Mouse (Mus musculus): ENCODE measurements at regions not wholly inside any gene's neighbourhood (a gene's known extent, or its start where the extent isn't known, plus 50 kb on each side); places are given as distances from the start of the nearest gene placed in this dataset.
A peak's percentile ranks its signal among the peaks of the same experiment; 100 is the strongest.

DNA sequence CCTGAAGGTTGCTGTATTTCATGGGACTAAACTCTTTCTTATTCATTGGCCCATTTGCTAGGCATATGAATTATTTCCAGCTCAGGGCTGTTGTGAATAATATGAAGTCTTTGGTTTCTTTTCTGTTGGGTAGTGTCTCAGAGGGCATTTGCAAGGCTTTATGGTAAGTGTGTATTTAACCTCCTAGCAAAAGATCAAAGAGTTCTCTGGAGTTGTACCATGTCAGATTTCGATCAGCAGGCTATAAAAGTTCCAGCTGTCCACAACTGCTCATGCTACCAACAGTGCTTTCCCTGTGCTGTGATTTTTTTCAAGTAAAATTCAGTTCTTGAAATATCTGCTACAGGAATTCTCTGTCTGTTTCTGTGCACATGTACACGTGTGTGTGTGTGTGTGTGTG, 165.5 kb upstream of the Zc3h12c start:
- no peaks in the 10 kb centered on the region for H3K79me3 ChIP-seq (ENCODE audit: low read depth)
- H3K79me2 ChIP-seq (ENCODE audit: control insufficient read depth, insufficient read depth) = no peaks in the 10 kb centered on the region
- no peaks in the 10 kb centered on the region for H3K27me3 ChIP-seq (ENCODE audit: control insufficient read depth, insufficient read depth, insufficient read length)
- TF ChIP-seq MAX (IDR thresholded peaks at IDR 0.05) (no peak), MYOG (IDR thresholded peaks at IDR 0.05; ENCODE audit: control insufficient read depth, extremely low read depth, insufficient read length) (no peak), CEBPB (IDR thresholded peaks at IDR 0.05; ENCODE audit: low read depth) (no peak), MYOD1 (IDR thresholded peaks at IDR 0.05; ENCODE audit: control insufficient read depth, insufficient read length, low read depth) (no peak), FOSL1 (IDR thresholded peaks at IDR 0.05; ENCODE audit: insufficient read depth, low read length, poor library complexity, severe bottlenecking) (no peak), USF1 (IDR thresholded peaks at IDR 0.05; ENCODE audit: low read depth) (no peak), CTCF (IDR thresholded peaks at IDR 0.05; ENCODE audit: control insufficient read depth, insufficient read depth, insufficient read length) (no peak)
- H3K4me3 ChIP-seq (ENCODE audit: insufficient read depth, poor library complexity, severe bottlenecking) = no peak overlapping the region
- no peaks in the 10 kb centered on the region for H3K36me3 ChIP-seq (ENCODE audit: control insufficient read depth, insufficient read depth)
- H3ac ChIP-seq (ENCODE audit: control insufficient read depth, insufficient read length, low read depth) = no peak overlapping the region

DNA sequence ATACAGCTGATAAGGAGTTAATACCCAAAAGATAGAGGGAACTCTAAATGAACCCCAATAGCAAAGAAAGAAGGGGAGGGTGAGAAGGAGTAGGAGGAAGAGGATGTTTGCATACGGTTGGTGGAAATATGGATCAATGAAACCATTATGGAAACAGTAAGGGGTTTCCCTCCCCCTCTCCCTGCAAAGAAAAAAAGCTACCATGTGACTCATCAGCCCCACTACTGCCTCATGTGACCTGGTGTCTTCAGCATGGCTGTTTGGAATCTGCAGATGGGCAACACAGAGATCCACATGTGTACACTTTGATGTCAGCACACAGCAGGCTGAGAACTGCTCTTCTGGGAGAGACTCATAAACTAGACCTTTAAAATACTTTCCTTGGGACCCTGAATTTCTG, 163.4 kb upstream of the Zc3h12c start:
- Histone ChIP-seq H3K36me3 (ENCODE audit: control insufficient read depth, insufficient read depth) (no peaks in the 10 kb centered on the region), H3K4me3 (ENCODE audit: insufficient read depth, poor library complexity, severe bottlenecking) (no peak overlapping the region), H3K27me3 (ENCODE audit: control insufficient read depth, insufficient read depth, insufficient read length) (no peaks in the 10 kb centered on the region), H3ac (ENCODE audit: control insufficient read depth, insufficient read length, low read depth) (no peak overlapping the region), H3K79me2 (ENCODE audit: control insufficient read depth, insufficient read depth) (no peaks in the 10 kb centered on the region), H3K79me3 (ENCODE audit: low read depth) (no peaks in the 10 kb centered on the region)
- peak; percentile 26 for TF ChIP-seq USF1 (IDR thresholded peaks at IDR 0.05; ENCODE audit: low read depth)
- no peak for TF ChIP-seq CTCF (IDR thresholded peaks at IDR 0.05; ENCODE audit: control insufficient read depth, insufficient read depth, insufficient read length)
- no peak for TF ChIP-seq CEBPB (IDR thresholded peaks at IDR 0.05; ENCODE audit: low read depth)

DNA sequence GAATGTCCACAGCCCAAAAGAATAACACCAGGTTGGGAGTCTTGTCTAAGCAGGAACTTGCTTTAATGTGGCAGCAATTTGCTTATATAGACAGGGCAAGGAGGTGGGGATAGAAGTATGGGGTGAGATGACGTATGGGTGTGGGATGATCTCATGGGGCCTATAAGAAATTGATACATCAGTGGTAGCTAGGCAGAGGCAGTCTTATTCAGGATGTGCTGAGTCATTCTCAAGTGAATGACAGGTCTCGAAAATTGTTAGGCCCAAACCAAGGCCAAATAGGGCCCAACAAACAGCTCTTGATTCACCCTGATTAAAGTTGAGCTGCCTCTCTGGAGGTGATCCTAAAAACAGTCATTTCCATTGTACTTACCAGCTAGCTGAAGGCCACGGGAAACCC, 162.3 kb upstream of the Zc3h12c start:
- H3K27me3 ChIP-seq (ENCODE audit: control insufficient read depth, insufficient read depth, insufficient read length) = no peaks in the 10 kb centered on the region
- H3K79me2 ChIP-seq (ENCODE audit: control insufficient read depth, insufficient read depth) = no peaks in the 10 kb centered on the region
- no peak overlapping the region for H3ac ChIP-seq (ENCODE audit: control insufficient read depth, insufficient read length, low read depth)
- TF ChIP-seq FOSL1 (IDR thresholded peaks at IDR 0.05; ENCODE audit: insufficient read depth, low read length, poor library complexity, severe bottlenecking) (no peak), USF1 (IDR thresholded peaks at IDR 0.05; ENCODE audit: low read depth) (no peak), MAX (IDR thresholded peaks at IDR 0.05) (no peak), MYOG (IDR thresholded peaks at IDR 0.05; ENCODE audit: control insufficient read depth, extremely low read depth, insufficient read length) (no peak), CEBPB (IDR thresholded peaks at IDR 0.05; ENCODE audit: low read depth) (no peak), MYOD1 (IDR thresholded peaks at IDR 0.05; ENCODE audit: control insufficient read depth, insufficient read length, low read depth) (no peak), CTCF (IDR thresholded peaks at IDR 0.05; ENCODE audit: control insufficient read depth, insufficient read depth, insufficient read length) (no peak)
- H3K4me3 ChIP-seq (ENCODE audit: insufficient read depth, poor library complexity, severe bottlenecking) = no peak overlapping the region
- H3K79me3 ChIP-seq (ENCODE audit: low read depth) = no peaks in the 10 kb centered on the region
- H3K36me3 ChIP-seq (ENCODE audit: control insufficient read depth, insufficient read depth) = no peaks in the 10 kb centered on the region

DNA sequence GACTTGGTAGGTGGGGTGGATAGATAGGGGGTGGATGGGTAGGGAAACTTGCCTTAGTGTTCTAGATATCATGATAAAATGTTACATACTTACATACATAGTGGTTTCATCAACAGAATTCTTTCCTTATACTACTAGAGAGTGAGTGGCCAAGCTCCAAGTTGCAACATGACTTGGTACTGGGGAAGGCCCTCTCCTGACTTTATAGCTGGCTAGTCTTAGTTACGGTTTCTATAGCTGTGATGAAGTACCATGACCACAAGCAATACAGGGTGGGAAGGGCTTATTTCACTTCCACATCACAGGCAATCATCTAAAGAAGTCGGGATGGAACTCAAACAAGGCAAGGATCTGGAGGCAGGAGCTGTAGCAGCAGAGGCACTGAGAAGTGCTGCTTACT, 156.0 kb upstream of the Zc3h12c start:
- no peaks in the 10 kb centered on the region for H3K79me2 ChIP-seq (ENCODE audit: control insufficient read depth, insufficient read depth)
- H3K79me3 ChIP-seq (ENCODE audit: low read depth) = no peaks in the 10 kb centered on the region

DNA sequence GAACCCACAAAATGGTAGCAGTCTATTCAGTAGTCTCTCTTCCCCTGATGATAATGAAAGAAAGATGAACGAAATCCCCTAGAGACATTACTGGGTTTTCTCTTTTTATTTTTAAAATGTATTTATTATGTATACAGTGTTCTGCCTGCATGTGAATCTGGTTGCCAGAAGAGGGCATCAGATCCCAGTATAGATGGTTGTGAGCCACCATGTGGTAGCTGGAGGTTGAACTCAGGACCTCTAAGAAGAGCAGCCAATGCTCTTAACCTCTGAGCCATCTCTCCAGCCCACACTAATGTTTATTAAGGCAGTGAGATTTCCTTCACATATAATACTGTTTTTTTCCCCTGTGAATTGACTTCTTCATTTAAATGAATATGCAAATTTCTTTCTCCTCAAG, 155.4 kb upstream of the Zc3h12c start:
- no peak for TF ChIP-seq FOSL1 (IDR thresholded peaks at IDR 0.05; ENCODE audit: insufficient read depth, low read length, poor library complexity, severe bottlenecking)
- no peak for TF ChIP-seq MYOG (IDR thresholded peaks at IDR 0.05; ENCODE audit: control insufficient read depth, extremely low read depth, insufficient read length)
- no peak for TF ChIP-seq MAX (IDR thresholded peaks at IDR 0.05)
- no peak for TF ChIP-seq CTCF (IDR thresholded peaks at IDR 0.05; ENCODE audit: control insufficient read depth, insufficient read depth, insufficient read length)
- no peak for TF ChIP-seq CEBPB (IDR thresholded peaks at IDR 0.05; ENCODE audit: low read depth)
- TF ChIP-seq USF1 (IDR thresholded peaks at IDR 0.05; ENCODE audit: low read depth) = no peak
- TF ChIP-seq MYOD1 (IDR thresholded peaks at IDR 0.05; ENCODE audit: control insufficient read depth, insufficient read length, low read depth) = no peak
- Histone ChIP-seq H3K27me3 (ENCODE audit: control insufficient read depth, insufficient read depth, insufficient read length) (no peaks in the 10 kb centered on the region), H3ac (ENCODE audit: control insufficient read depth, insufficient read length, low read depth) (no peak overlapping the region), H3K4me3 (ENCODE audit: insufficient read depth, poor library complexity, severe bottlenecking) (no peak overlapping the region), H3K79me2 (ENCODE audit: control insufficient read depth, insufficient read depth) (no peaks in the 10 kb centered on the region), H3K79me3 (ENCODE audit: low read depth) (no peaks in the 10 kb centered on the region), H3K36me3 (ENCODE audit: control insufficient read depth, insufficient read depth) (no peaks in the 10 kb centered on the region)

More for the DNA sequence above, 156.0 kb upstream of the Zc3h12c start:
- TF ChIP-seq MYOG (IDR thresholded peaks at IDR 0.05; ENCODE audit: control insufficient read depth, extremely low read depth, insufficient read length) (no peak), USF1 (IDR thresholded peaks at IDR 0.05; ENCODE audit: low read depth) (no peak), CEBPB (IDR thresholded peaks at IDR 0.05; ENCODE audit: low read depth) (no peak), CTCF (IDR thresholded peaks at IDR 0.05; ENCODE audit: control insufficient read depth, insufficient read depth, insufficient read length) (no peak), MAX (IDR thresholded peaks at IDR 0.05) (no peak), FOSL1 (IDR thresholded peaks at IDR 0.05; ENCODE audit: insufficient read depth, low read length, poor library complexity, severe bottlenecking) (no peak), MYOD1 (IDR thresholded peaks at IDR 0.05; ENCODE audit: control insufficient read depth, insufficient read length, low read depth) (no peak)
- Histone ChIP-seq H3K4me3 (ENCODE audit: insufficient read depth, poor library complexity, severe bottlenecking) (no peak overlapping the region), H3K36me3 (ENCODE audit: control insufficient read depth, insufficient read depth) (no peaks in the 10 kb centered on the region), H3K27me3 (ENCODE audit: control insufficient read depth, insufficient read depth, insufficient read length) (no peaks in the 10 kb centered on the region), H3ac (ENCODE audit: control insufficient read depth, insufficient read length, low read depth) (no peak overlapping the region)

DNA sequence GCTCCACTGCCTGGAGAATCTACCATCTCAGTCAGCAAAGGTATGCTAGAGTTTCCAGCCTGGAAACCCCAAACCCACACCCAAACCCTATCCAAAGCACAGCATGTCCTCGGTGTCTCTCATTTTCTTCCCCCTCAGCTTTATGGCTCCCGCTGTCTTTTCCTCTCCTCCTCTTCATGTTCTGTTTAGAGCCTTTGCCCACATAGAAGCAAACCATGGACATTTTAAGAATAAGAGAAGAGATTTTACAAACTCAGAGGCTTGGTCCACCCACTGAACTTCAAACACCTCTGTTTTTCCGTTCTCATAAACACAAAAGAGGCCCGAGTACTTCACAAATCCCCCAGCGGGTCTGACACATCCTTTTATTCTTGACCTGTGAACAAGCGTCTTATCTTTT, 154.9 kb upstream of the Zc3h12c start:
- Histone ChIP-seq H3K4me3 (ENCODE audit: insufficient read depth, poor library complexity, severe bottlenecking) (no peak overlapping the region), H3K27me3 (ENCODE audit: control insufficient read depth, insufficient read depth, insufficient read length) (no peaks in the 10 kb centered on the region), H3ac (ENCODE audit: control insufficient read depth, insufficient read length, low read depth) (no peak overlapping the region), H3K36me3 (ENCODE audit: control insufficient read depth, insufficient read depth) (no peaks in the 10 kb centered on the region), H3K79me2 (ENCODE audit: control insufficient read depth, insufficient read depth) (no peaks in the 10 kb centered on the region), H3K79me3 (ENCODE audit: low read depth) (no peaks in the 10 kb centered on the region)
- TF ChIP-seq FOSL1 (IDR thresholded peaks at IDR 0.05; ENCODE audit: insufficient read depth, low read length, poor library complexity, severe bottlenecking) (no peak), USF1 (IDR thresholded peaks at IDR 0.05; ENCODE audit: low read depth) (no peak), MYOG (IDR thresholded peaks at IDR 0.05; ENCODE audit: control insufficient read depth, extremely low read depth, insufficient read length) (no peak), MYOD1 (IDR thresholded peaks at IDR 0.05; ENCODE audit: control insufficient read depth, insufficient read length, low read depth) (no peak)

Measured in C2C12 (cell line).